Mouse (Mus musculus) heart, adult 8-10 months (tissue): ENCODE results near the gene Pidd1. TPM values are rescaled to one million over a fixed set of nuclear protein-coding genes. Genes with fewer than 3 reads are reported as not detected.

Experiments used
- DNase-seq: peaks from one replicate; pipeline ENCODE4 v3.0.0; 2022; ENCODE audit warnings: low spot score
- total RNA-seq, 4 experiments: library from RNA; stranded (reverse); gene quantifications; 2 replicates each; pipeline ENCODE4 v1.2.4; 2022

Gene Pidd1
- total RNA-seq, 4 experiments from 2014 or later: 0.32 to 0.62 (median 0.44) TPM

- DNase-seq: no peak
These were observed 7.8 kb downstream of the Pidd1 start for GRCm38 (mm10) chr7:141435856-141436522.

DNA sequence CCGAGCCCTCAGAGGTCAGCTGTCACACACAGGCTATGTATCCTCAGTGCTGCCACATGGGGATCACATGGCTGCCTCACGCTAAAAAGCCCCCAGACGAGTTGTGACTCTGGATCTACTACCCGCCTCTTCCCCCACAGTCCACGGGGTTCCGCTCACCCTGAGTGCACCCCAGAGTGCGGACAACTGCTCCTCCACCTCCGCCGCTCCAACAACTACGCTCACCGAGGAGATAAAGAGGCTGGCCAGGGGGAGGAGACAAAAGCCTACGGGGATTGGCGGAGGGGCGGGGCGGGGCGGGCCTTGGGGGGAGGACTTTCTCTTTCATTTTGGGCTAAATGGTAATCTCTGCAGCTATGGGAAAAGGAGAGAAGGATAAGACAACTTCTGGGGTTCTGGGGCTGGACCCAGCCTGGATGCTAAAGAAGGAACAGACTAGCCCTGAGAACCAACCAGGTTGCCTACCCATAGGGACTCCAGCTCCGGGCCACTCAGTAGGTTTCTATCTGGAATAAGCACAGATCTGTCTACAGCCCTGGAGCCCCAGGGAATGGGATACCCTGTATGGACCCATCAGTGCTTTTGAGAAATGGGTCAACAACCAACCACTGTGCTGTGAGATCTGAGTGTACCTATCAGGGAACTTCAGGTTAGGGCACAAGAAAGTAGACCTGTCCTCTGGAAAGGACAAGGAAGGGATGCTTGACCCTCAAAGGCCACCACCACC lies 8.5 kb downstream of the Pidd1 start:
- peak; percentile 55 for DNase-seq

- peak; percentile 65 for DNase-seq
These were observed 9.4 kb downstream of the Pidd1 start for GRCm38 (mm10) chr7:141434464-141434863.

DNA sequence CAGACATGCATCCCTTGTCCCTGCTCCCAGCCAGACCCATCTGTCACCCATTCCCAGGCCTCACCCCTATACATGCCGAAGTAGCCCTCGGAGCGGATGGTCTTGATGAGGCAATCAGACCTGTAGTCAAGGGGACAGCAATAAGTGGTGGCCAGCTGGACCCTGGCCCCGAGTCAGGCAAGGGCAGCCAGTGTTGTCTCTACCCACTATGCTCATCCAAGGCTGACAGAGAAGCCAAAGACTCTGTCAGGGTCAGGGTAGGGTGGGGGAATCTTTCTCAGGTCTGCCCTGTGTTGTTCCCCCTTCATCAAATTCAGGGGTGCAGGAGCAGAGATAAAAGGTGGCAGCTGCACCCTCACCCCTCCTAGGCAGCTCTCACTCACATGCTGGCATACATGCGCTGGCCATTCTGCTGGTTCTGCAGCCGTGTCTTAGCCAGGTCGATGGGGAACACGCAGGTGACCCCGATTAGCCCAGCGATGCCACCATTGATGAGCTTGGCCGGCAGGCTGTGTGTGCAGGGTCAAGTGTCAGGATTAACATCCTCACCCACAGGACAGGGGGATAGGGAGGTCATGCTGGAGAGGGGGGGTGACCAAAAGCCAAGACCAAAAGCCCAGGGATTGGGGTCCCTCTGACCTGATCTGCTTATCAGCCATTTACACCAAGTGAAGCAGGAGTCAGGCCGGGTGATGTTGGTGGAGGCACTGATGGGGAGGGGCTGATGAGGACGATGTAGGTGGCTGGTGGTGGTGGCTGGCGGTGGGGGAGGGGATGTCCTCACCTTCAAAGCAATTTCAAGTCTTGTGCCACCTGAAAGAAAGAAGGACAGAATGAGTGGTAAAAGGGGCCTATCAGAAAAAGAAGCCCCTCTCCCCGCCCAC lies 10.1 kb downstream of the Pidd1 start:
- DNase-seq: no peak

- peak; percentile 53 for DNase-seq
These were observed 10.9 kb downstream of the Pidd1 start for GRCm38 (mm10) chr7:141432741-141433516.

DNA sequence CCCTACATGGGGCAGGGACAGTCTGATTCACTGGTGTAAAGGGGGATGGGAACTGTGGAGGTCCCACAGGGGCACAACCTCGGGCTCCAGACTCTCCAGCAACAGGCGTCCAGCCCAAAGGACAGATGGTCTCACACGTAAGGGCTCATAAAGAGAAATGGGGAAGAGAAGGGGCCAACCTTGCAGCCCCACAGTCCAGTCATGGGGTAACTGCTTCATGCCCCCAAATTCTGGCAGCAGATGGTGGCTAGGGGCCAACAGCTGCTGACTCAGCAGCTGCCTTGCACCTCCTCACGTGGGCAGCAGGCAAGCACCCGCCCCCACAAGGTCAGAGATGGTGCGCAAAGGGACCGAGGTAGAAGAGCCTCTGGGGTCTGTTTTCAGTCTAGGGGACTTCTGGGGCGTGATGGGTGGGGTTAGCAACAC lies 11.6 kb downstream of the Pidd1 start:
- peak; percentile 38 for DNase-seq

GRCm38 (mm10) chr7:141431434-141432185 lies 12.2 kb downstream of the Pidd1 start:
- DNase-seq: no peak

DNA sequence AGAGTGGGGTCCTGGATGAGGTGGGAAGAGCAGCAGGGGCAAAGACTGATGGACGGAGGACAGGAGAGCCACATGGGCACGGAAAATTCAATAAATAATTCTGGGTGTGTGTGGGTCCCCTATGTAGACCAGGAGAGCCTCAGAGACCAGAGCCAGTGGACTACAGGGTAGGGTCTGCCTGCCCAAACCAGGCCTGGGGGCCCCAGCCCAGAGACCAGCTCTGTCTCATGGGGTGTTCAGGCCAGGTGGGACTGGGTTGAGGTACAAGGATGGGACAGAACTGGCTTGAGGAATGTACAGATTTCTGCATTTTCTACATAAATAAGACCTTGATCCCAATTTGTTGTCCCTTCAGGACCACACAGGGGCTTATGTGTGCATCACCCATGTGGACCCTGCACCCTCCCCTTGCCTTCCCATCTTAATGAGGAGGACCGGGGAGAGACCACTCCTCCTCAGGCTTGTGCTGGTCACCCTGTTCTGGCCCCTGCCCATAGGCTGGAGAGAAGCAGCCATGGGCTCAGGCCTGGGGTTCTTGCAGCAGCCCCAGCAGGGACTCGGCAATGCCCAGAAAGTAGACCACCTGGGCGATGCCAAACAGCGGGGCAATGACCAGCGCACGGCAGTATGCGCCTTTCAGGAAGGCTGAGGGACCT lies 13.1 kb downstream of the Pidd1 start:
- DNase-seq: no peak

DNA sequence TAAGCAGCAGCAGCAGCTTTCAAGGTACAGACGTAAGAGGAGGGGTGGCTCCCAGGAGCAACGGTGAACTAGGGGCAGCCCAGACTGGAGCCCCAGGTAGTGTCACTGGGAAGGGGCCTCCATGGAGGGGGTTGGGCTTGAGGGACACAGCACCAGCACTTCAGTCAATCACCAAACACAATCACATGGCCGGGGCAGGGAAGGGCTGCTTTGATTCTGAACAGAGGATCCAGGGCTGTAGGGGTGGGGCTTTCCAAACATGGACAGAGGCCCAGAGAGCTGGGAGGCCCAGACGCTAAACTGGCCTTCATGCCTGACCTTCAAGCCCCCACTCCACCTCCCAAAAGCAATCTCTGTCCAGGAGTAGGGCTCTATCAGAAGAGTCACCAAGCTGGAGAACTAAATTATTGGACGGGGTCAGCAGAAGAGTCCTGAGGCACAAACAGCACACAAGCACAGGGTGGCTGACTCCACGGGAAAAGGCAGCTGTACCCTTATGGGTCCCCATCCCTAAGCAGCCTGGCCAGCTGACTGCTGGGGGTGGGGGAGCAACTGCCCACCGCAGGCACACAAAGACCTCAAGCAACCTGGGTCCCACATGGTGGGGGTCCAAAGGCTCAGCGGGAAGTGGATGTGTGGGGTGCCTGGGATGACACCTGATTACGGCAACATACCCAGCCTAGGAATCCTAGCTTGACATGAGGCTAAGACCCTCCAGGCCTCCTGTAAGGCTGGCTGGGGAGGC lies 13.8 kb downstream of the Pidd1 start:
- DNase-seq: no peak

DNA sequence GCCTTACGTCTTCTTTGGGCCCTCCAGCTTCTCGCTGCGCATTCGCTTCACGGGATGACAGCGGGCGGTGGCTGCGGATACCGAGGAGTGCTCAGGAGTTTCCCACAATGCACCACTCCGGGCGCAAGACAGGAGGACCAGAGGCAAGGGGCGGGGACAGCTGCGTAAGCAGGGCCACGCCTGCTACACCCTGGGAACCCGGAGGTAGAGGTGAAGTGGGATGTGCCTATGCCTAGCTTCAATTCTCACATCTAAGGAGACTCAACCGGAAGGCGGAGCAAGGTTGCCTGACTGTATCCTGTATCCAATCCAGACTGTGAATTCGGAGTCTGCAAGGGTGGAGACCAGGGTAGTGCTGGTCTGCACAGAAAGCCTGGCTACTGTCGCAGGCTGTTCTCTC lies 14.5 kb downstream of the Pidd1 start, which contains the start of gene Cend1:
Gene Cend1, minus strand, starts transcription at position 182 of the 400 bp plus-strand sequence.
- DNase-seq: no peak

DNA sequence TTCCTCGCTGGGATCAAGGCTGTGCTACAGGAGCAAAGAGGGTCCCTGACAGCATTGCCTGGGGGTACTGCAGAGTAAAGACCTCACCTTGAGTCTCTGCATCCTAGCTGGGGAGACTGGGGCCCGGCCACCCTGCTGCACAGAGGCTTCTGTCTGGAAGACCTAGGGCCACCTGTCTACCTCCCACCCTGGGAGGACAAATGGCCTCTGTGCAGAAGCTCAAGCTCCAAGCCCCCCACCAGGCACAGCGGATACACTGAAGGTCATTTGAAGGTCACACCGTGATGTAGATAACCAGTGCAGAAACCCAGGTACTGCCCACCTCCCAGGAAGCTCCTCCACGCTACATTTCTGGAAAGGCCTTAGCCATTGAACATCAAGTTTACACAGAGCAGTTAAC lies 15.1 kb downstream of the Pidd1 start:
- DNase-seq: no peak

DNA sequence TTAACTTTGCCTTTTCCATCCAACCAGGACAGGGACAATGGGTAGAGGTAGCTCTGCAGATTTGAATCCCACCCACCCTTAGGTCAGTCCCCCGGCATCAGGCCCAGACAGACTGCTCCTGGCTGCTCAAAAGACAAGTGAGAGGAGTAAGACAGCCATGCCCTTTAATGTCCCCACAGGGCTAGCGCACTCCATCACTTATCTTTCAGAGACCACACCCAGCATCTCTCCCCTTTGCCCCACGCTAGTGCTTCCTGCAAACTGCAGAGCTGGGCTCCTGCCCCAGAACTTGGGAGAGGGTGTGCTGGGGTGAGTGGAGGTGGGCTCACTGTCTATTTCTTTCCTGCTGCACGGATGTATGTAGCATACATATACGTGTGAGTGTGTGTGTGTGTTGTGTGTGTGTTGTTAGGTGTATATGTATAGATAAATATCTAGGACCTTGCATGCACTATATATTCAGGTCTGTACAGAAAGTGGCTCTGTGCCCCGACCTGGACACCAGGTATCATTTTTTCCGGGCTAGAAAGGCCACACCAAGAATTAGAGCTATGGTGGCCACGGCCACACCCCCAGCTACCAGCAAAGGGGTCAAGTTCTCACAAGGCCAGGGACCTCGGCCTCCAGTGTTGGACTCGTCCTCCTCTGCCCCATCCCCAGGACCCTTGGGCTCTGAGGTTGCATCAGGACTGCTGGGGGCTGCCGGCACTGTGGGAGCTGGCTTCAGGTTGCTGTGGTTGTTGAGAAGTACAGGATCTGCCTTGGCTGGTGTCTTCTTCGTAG lies 16.7 kb downstream of the Pidd1 start:
- no peak for DNase-seq

DNA sequence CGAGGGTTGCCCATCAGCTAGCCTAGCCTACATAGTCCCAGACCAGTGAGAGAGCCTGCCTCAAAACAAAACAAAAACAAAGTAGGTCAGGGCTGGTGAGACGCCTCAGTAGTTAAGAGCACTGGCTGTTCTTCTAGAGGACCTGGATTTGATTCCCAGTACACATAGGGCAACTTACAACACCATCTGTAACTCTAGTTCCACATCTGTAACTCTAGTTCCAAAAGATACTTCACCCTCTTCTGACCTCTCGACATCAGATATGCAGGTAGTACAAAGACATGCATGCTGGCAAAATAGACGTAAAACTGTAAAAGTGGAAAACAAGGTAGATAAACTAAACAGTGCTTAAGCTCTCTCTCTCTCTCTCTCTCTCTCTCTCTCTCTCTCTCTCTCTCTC lies 20.0 kb downstream of the Pidd1 start:
- DNase-seq: no peak

DNA sequence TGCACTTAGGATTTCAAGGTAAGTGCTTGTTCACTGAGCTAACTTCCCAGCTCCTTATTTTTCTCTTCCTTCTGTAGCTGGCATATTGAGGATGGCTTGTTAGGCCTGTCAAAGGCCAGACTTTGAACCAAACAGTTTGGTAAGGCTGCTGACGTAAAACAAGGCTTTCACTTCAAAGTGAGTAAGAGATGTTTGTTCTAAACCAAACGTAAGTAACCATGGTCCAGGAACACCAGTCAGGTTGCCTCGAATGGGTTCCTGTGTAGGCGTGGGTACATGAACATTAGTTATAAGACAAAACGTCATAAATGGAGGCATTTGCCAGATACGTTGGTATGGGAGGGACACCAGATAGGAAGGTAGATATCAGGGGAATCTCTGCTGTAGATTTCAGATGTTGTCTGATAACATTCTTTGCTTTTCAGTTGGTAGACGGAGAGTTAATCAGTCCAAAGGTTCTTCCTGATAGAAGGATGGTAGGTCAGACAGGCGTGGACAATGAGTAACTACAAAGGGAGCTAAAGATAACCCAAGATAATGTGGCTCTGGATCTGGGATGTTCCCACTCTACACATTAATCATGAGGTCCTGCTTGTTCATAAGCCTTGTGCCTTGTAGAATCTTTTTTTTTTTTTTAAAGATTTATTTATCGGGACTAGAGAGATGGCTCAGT lies 23.7 kb downstream of the Pidd1 start:
- DNase-seq: no peak

DNA sequence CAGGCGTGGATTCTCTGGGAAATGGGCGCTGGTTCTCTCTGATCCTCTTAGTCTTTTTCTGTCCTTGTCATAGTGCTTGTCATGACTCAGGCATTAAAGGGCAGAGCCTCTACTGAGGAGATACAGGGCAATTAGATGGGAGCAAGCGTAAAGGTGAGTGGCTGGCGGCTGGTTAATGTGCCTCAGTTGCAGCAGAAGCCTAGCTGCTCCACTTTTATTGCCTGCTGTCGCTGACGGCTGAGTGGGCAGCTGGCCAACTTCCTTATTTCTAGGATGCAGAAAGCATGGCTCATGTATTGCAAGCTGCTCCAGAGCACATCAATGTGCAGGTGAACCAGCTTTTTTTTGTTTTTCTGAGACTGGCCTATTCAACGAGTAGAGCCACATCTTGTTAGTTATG lies 24.9 kb downstream of the Pidd1 start:
- no peak for DNase-seq

DNA sequence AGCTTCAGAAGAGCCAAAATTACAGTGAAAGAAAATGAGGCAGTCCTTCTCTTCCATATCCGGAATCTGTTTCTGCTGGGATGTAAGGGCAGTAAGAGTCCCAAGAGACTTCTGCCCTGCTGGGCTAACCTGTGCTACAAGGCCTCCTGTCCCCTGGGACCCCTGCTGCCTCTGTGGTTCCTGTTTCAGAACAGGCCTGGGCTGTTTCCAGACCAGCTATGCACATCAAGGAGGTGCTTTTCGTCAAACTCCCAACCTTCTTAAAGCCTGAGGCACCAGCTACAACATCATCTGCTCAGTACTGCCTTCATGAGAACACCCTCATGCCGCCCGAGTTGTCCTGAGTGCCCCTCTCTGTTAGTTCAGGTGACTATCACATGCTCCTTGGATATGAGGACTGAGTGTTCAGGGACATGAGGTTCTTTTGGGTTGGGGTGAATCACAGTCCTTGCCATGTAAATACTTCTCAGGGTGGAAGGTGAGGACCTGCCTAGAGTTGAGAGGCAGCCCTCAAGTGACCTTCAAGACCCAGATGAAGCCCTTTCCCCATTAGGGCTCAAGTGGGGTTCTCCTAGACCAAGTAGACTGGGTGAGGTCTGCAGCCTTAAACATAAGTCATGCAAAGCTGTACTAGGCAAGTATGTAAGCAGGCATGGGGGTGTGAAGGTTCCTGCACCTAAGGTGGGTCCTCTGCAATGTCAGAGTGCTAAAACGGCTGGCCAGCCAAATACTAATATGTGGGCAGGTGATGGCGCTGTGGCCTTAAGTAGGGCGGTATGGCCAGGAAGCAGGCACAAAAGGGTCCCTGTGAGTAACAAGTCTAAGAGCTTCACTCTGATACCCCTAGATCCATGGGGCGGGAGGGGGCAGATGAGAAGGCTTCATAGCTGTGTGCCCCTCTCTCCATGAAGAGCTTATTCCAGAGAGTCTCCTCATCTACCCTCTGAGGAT lies 25.8 kb downstream of the Pidd1 start:
- DNase-seq: no peak
